Mouse (Mus musculus) liver, embryonic 14.5 days (tissue): Measurements from ENCODE around the gene Plrg1. TPM values are rescaled to one million over a fixed set of nuclear protein-coding genes. Genes with fewer than 3 reads are reported as not detected.

Experiments
- ATAC-seq: fragments of 200-750 bp; cut with Nextera tagmentation; 2 replicates; pipeline ENCODE4 v1.8.0; 2017; ENCODE audit warnings: moderate number of reproducible peaks, mild to moderate bottlenecking, moderate library complexity; ENCODE audit not compliant: insufficient read depth
- DNase-seq, 3 experiments: peaks; one replicate each; pipeline ENCODE4 v3.0.0-alpha.2; 2012 to 2013; ENCODE audit warnings: low read depth in 3 of 3, low spot score in 3 of 3
- H3K27ac ChIP-seq: fragments of 300-500 bp; sonication (generic); 2 replicates; pipeline ENCODE4 v1.5.1; 2014; ENCODE audit warnings: moderate library complexity, mild to moderate bottlenecking, control low read depth, inconsistent platforms
- H3K27me3 ChIP-seq: fragments of 300-500 bp; sonication (generic); 2 replicates; pipeline ENCODE4 v1.6.1; 2014; ENCODE audit warnings: mild to moderate bottlenecking, low read length, moderate library complexity; ENCODE audit not compliant: control insufficient read depth, insufficient read depth
- H3K36me3 ChIP-seq: fragments of 300-500 bp; sonication (generic); replicated peaks from 2 replicates; pipeline ENCODE4 v1.6.1; 2014; ENCODE audit warnings: low read depth; ENCODE audit not compliant: control insufficient read depth, insufficient read depth
- H3K4me1 ChIP-seq, 2 experiments: fragments of 200-500 bp in 1 of 2; fragments of 300-500 bp in 1 of 2; sonication (generic) in 1 of 2; replicated peaks; 2 replicates each; pipeline ENCODE4 v1.6.1; 2012 to 2014; ENCODE audit warnings: antibody characterized with exemption in 1 of 2, inconsistent platforms in 1 of 2, low read length in 1 of 2; ENCODE audit not compliant: control insufficient read depth in 2 of 2, insufficient read depth in 2 of 2
- H3K4me2 ChIP-seq: fragments of 300-500 bp; sonication (generic); 2 replicates; pipeline ENCODE4 v1.6.1; 2014; ENCODE audit warnings: low read depth, mild to moderate bottlenecking, control low read depth, moderate library complexity
- H3K4me3 ChIP-seq, 2 experiments: fragments of 200-500 bp in 1 of 2; fragments of 300-500 bp in 1 of 2; sonication (generic) in 1 of 2; 2 replicates each; pipeline ENCODE4 v1.5.1; 2012 to 2014; ENCODE audit warnings: low read depth in 2 of 2, low read length in 2 of 2, mild to moderate bottlenecking in 2 of 2, control low read depth in 1 of 2, inconsistent platforms in 1 of 2, moderate library complexity in 1 of 2; ENCODE audit not compliant: insufficient read depth in 1 of 2
- H3K9ac ChIP-seq: fragments of 300-500 bp; sonication (generic); replicated peaks from 2 replicates; pipeline ENCODE4 v1.6.1; 2014; ENCODE audit warnings: mild to moderate bottlenecking, control low read depth, moderate library complexity
- H3K9me3 ChIP-seq: fragments of 300-500 bp; sonication (generic); 2 replicates; pipeline ENCODE4 v1.6.1; 2016; ENCODE audit warnings: low read length, mixed read lengths; ENCODE audit not compliant: control insufficient read depth
- CTCF ChIP-seq: IDR thresholded peaks from 2 replicates; pipeline ENCODE4 v1.5.1; 2016; ENCODE audit warnings: antibody characterized with exemption, low read depth, control low read depth
- EP300 ChIP-seq: IDR thresholded peaks from 2 replicates; pipeline ENCODE4 v1.6.1; 2016; ENCODE audit warnings: antibody characterized with exemption, low read depth
- WGBS: fragments of 180-500 bp; shearing (Covaris S2); extraction: QIAGEN DNeasy Blood & Tissue Kit; methylation state at CpG from one replicate; pipeline ENCODE4 v1.1.7; 2014; ENCODE audit not compliant: insufficient replicate concordance; 5-methylcytosine and 5-hydroxymethylcytosine counted together
- polyA plus RNA-seq, 2 experiments: library from polyadenylated mRNA; depleted of rRNA in 1 of 2; stranded (reverse) in 1 of 2; unstranded in 1 of 2; fragments of >200 nt; fragmentation: Nextera tagmentation in 1 of 2; extraction: Ambion mirVana in 1 of 2; gene quantifications; 2 replicates each; pipeline versions ENCODE4 v1.2.1 to v1.2.3; 2012 to 2014

Gene Plrg1
- polyA plus RNA-seq, 2 experiments = 34.9 to 52.7 TPM

DNA sequence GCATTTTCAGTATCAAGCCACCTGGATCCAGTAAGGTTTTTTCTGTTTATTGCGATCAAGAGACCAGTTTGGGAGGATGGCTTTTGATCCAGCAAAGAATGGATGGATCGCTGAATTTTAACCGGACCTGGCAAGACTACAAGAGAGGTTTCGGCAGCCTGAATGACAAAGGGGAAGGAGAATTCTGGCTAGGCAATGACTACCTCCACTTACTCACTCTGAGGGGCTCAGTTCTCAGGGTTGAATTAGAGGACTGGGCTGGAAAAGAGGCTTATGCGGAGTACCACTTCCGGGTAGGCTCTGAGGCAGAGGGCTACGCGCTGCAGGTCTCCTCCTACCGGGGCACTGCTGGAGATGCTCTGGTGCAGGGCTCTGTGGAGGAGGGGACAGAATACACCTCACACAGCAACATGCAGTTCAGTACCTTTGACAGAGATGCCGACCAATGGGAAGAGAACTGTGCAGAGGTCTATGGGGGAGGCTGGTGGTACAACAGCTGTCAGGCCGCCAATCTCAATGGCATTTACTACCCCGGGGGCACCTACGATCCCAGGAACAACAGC is 22.5 kb upstream of the Plrg1 start:
- no peak for TF ChIP-seq CTCF
- TF ChIP-seq EP300 = no peak
- H3K4me3 ChIP-seq = no peak overlapping the region
- no peaks in the 10 kb centered on the region; the same call in 1 of the 2 replicates for H3K36me3 ChIP-seq
- no peak for ATAC-seq
- H3K4me2 ChIP-seq = no peak overlapping the region
- H3K27ac ChIP-seq = no peak overlapping the region
- no peaks in the 10 kb centered on the region for H3K9me3 ChIP-seq
- H3K27me3 ChIP-seq = no peaks in the 10 kb centered on the region
- H3K9ac ChIP-seq = no peak overlapping the region
- no peaks in the 10 kb centered on the region for H3K4me1 ChIP-seq
- DNase-seq = no peak
- 51% methylated on average over 13 of the region's 13 CpGs for WGBS

DNA sequence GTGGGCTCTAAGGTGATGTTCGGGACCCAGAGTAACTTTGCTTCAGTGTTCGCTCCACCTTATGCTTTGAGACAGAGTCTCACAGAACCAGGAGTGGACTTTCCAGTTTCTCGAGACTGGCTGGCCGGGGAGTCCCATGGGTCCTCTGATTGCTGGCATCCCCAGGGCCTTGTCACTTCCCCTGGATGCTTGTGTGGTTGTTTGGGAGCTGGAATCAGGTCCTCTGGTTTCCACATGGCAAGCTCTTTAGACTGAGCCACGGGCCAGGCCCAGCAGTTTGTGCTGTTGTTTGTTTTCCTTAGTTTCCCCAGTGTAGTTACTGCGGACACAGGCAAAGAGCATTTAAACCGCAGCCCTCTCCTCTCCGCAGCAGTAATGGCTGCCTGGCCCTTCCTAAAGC is 21.5 kb upstream of the Plrg1 start:
- H3K27ac ChIP-seq = no peak overlapping the region
- TF ChIP-seq EP300 = no peak
- TF ChIP-seq CTCF = no peak
- WGBS = 69% methylated on average over 8 of the region's 8 CpGs
- DNase-seq = no peak
- H3K4me1 ChIP-seq = no peaks in the 10 kb centered on the region
- no peak overlapping the region for H3K4me2 ChIP-seq
- no peaks in the 10 kb centered on the region for H3K9me3 ChIP-seq
- ATAC-seq = no peak
- no peak overlapping the region for H3K4me3 ChIP-seq
- H3K27me3 ChIP-seq = no peaks in the 10 kb centered on the region
- H3K9ac ChIP-seq = no peak overlapping the region
- no peaks in the 10 kb centered on the region; the same call in 1 of the 2 replicates for H3K36me3 ChIP-seq

DNA sequence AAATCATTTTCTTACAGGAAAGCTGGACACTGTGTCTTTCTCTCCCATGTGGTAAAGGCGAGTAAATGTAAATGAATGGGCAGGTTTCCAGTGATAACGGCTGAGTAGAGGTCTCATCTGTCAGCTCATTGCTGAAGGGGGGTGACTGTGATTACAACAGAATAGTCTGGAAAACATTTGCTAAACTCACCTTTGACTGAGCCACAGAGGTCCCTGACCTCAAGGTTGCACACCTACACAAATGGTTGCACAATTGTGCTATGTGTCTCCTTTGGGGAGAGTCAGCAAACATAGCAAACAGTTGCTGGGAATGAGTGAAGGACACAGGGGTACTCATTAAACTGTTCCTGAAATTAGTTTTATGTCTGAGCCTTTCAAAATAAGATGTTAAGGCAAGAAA is 16.5 kb upstream of the Plrg1 start:
- DNase-seq (peak in 1 of 3 experiments; percentile 28), ATAC-seq (peak; percentile 71)
- no peaks in the 10 kb centered on the region for H3K9me3 ChIP-seq
- no peak overlapping the region for H3K27ac ChIP-seq
- H3K27me3 ChIP-seq = no peaks in the 10 kb centered on the region
- TF ChIP-seq CTCF = no peak
- 0 out of 2 replicates have a peak, but pooled peaks have one; percentile 20 for TF ChIP-seq EP300
- no peak overlapping the region for H3K4me2 ChIP-seq
- no peaks in the 10 kb centered on the region for H3K36me3 ChIP-seq
- no peak overlapping the region for H3K9ac ChIP-seq
- H3K4me3 ChIP-seq = no peak overlapping the region
- WGBS = 61% methylated on average over 2 of the region's 2 CpGs
- peaks cover 0 to 4% of the 10 kb centered on the region in 2 experiments; a peak in 2 of 4 replicates for H3K4me1 ChIP-seq

DNA sequence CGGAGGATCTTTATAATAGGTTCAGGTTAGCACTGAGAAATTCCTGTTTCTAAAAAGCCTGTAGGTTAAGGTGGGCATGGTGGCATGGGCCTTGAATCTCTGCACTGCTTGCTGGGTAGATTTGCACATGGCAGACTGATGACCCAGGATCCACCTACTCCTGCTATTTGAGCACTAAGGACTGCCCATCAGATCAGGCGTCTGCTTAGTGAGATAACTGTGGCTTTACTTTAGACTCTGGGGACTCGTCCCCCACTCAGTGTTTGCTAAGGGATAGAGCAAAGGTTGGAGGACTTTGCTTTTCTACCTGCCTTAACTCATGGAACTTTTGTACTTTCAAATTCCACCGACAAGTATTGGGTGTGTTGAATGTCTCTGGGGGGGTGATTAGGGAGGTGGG is 15.7 kb upstream of the Plrg1 start:
- DNase-seq = no peak
- peak; percentile 60 for ATAC-seq
- no peaks in the 10 kb centered on the region for H3K9me3 ChIP-seq
- H3K36me3 ChIP-seq = no peaks in the 10 kb centered on the region
- peaks cover 0 to 4% of the 10 kb centered on the region in 2 experiments; a peak in 2 of 4 replicates for H3K4me1 ChIP-seq
- no peaks in the 10 kb centered on the region for H3K27me3 ChIP-seq
- H3K9ac ChIP-seq = no peak overlapping the region
- H3K4me2 ChIP-seq = peak overlapping the region; percentile 20; the same call in 1 of the 2 replicates
- no peak overlapping the region for H3K4me3 ChIP-seq
- WGBS = 47% methylated on average over 4 of the region's 4 CpGs
- no peak overlapping the region for H3K27ac ChIP-seq
- TF ChIP-seq CTCF (no peak), EP300 (no peak)

DNA sequence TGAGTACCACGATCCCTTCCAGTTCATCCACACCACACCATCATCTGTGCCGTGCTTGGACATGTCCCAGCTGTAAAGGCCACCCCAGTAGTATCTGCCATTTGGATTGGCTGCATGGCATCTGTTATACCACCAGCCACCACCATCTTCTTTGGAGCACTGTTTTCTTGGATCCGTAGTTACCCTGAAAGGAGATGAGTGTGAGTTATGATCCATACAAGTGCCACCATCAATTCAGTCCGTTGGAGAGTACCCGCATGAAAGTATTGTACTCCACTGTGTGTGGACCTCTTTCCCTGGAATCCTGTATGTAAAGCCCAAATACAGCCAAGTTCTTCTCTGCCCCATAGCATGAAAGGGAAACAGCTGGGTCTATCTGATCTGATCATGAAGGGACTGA is 12.9 kb upstream of the Plrg1 start:
- Histone ChIP-seq H3K27ac (no peak overlapping the region), H3K4me2 (no peak overlapping the region), H3K9me3 (no peaks in the 10 kb centered on the region), H3K27me3 (no peaks in the 10 kb centered on the region), H3K4me1 (peaks cover 0 to 4% of the 10 kb centered on the region in 2 experiments; a peak in 2 of 4 replicates), H3K9ac (no peak overlapping the region), H3K36me3 (no peaks in the 10 kb centered on the region), H3K4me3 (no peak overlapping the region)
- ATAC-seq (no peak), DNase-seq (no peak)
- TF ChIP-seq CTCF (no peak), EP300 (no peak)
- WGBS = 60% methylated on average over 5 of the region's 5 CpGs
